Mouse (Mus musculus) small intestine, adult 2 months (tissue): ENCODE data around the gene Ecd.

ENCODE experiments used
- CTCF ChIP-seq: fragments of 200-500 bp; IDR thresholded peaks from 2 replicates; pipeline ENCODE4 v1.5.1; 2012; ENCODE audit warnings: low read depth, mild to moderate bottlenecking, control low read depth, inconsistent platforms, low read length, moderate library complexity, mixed read lengths; ENCODE audit not compliant: insufficient replicate concordance, insufficient read length; ENCODE audit errors: extremely low read depth
- POLR2A ChIP-seq: fragments of 200-500 bp; IDR thresholded peaks from 2 replicates; pipeline ENCODE4 v1.6.1; 2012; ENCODE audit warnings: low read depth, mild to moderate bottlenecking, control low read depth, inconsistent platforms, low read length, moderate library complexity

DNA sequence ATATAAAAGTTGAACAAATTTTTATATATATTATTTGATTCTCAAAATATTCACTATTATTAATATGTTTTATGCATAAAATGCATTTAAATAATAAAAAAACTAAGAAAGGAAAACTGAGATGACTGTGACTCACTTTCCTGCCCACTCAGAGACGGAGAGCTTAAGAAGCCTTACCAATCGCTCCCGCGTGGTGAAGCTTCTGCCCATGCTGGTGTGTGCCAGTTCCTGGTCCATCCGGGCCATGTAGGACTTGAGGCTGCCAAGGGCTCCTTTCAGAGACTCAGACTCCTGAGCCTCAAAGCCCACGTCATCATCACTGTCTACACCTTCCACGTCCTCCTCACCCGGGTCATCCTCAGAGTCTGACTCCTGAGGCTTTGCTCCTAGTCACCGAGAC is 23.7 kb downstream of the Ecd start:
- no peak for TF ChIP-seq CTCF
- no peak for TF ChIP-seq POLR2A
